Mouse (Mus musculus): Measurements from ENCODE around the gene Tmem129.

Tmem129 gene

GRCm38 (mm10) chr5:33657787-33658663, at the start of gene Tmem129, which contains the start of gene Tacc3:
Gene Tmem129, minus strand, starts transcription at chr5:33658416.
Gene Tacc3, plus strand, starts transcription at chr5:33658128.
- peak; percentile 98 to 99 for DNase-seq

- DNase-seq = no peak
These were observed 48.9 kb upstream of the Tmem129 start for GRCm38 (mm10) chr5:33707163-33707562.

- no peak for DNase-seq
These were observed 48.1 kb upstream of the Tmem129 start for GRCm38 (mm10) chr5:33706350-33706629.

GRCm38 (mm10) chr5:33705612-33706349, 47.6 kb upstream of the Tmem129 start:
- peak; percentile 57 to 66 for DNase-seq

DNA sequence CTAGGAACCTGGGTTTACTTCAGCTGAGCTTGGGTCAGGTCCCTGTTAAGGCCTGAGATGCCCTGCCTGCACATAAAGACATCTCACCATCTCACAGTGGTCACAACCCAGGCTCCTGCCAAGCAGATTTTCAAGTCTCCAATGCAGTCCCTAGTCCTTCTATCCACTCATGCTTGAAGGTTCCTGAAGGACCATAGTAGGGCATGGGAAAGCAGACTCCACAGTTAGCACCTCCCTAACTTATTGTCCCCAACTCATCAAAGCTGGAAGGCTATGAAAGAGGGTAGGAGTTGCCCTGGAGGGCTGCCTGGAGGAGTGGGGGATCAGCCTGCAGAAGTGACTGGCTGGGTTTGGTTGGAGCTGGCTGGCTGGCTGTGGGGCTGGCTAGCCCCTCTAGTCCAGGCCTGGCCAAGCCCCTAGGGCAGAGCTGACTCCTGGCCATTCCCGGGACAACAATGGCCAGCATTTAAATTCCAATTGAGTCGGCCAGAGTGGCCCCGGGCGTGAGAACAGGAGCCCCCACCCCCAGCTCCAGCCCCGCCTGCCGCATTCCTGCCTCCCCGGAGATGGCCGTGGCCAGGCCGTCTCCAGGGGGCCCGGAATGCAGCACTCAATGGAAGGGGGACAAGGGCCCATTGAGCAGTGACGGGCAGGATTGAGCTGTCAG, 46.9 kb upstream of the Tmem129 start:
- peak; percentile 46 to 68 for DNase-seq

GRCm38 (mm10) chr5:33703999-33704398, 45.8 kb upstream of the Tmem129 start:
- no peak for DNase-seq

- DNase-seq = no peak
These were observed 43.6 kb upstream of the Tmem129 start for GRCm38 (mm10) chr5:33701832-33702231.

- DNase-seq = no peak
These were observed 41.8 kb upstream of the Tmem129 start for GRCm38 (mm10) chr5:33700010-33700409.

DNA sequence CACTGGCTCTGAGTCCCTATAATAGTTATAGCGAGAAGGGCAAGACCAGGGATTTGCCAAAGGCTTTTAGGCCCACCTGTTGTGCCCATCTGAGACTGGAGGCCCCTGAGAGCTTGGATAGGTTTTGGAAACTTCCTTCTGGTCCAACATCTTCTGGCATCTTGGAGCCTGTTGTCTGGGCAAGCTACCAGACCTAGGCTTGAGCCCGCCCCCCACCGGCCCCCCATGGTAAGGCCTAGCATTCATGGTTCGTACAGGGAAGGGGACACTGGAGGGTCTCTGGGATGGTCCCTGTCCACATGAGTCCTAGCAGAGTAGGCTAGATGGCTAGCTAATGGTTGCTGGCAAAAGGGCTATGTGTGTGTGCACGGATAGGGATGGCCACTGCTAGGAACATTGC, 40.5 kb upstream of the Tmem129 start:
- DNase-seq = peak in 1 of 2 experiments; percentile 51

DNA sequence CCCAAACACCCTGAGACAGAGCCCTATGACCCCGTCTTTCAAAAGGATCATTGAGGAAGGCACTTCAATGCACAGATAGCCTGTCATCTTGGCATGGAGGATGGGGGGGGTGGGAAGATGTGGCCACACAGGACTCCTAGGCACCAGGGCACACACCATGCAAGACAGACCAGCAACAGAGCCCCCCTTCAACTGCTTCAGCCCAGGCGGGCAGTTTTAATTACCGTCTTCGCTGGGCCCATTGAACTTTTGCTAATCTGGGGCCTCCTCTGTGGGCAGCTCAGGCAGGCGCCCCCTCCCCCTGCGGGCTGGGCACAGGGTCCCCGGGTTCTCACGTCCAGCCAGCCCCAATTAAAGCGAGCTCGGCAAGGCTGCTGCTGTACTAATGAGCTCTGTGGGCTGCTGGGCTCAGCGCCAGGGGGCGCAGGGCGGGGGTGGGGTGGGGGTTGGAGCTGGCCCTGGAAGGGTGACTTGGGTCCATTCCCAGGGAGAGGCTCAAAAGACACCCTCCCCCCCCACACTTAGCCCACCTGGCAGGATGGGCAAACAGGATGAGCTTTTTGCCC, 39.8 kb upstream of the Tmem129 start:
- peak; percentile 50 to 69 for DNase-seq

GRCm38 (mm10) chr5:33697534-33697933, 39.3 kb upstream of the Tmem129 start:
- DNase-seq = no peak

DNA sequence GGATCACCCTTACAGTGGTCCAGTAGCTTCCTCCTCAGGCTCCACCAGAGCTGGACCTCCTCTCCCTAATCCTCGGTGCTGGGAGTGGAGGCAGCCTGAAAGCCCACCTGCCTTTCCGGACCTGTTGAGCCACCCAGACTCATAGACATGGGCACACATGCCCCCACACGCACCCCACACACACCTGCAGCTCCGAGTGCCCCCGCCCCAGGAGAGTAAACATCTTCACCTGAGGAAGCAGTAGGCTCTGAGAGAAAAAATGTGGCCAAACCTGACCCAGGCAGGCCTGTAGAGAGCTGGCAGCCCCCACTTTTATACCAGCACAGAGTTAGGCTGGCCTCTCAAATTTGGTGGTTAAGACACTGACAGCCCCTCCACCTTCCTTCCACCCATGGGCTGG, 38.2 kb upstream of the Tmem129 start:
- no peak for DNase-seq

DNA sequence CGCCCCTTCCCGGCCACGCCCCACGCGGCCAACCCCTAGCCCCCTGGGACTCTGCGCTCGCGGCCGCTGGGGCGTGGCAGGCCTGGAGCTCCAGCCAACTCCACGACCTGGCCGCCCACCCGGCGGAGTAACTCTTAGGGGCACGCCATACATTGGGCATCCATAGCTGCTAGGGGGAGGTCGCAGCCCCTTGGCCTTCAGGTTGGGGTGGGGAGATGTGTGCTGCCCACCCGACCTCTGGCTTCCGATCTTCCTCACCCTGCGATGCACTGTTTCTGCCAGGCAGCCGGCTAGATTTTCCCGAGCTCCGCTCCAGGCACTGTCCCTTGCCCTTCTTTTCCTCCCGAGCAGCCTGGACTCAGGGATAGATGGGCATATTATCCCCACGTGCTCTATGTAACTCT, 37.5 kb upstream of the Tmem129 start:
- DNase-seq = peak in 1 of 2 experiments; percentile 41

DNA sequence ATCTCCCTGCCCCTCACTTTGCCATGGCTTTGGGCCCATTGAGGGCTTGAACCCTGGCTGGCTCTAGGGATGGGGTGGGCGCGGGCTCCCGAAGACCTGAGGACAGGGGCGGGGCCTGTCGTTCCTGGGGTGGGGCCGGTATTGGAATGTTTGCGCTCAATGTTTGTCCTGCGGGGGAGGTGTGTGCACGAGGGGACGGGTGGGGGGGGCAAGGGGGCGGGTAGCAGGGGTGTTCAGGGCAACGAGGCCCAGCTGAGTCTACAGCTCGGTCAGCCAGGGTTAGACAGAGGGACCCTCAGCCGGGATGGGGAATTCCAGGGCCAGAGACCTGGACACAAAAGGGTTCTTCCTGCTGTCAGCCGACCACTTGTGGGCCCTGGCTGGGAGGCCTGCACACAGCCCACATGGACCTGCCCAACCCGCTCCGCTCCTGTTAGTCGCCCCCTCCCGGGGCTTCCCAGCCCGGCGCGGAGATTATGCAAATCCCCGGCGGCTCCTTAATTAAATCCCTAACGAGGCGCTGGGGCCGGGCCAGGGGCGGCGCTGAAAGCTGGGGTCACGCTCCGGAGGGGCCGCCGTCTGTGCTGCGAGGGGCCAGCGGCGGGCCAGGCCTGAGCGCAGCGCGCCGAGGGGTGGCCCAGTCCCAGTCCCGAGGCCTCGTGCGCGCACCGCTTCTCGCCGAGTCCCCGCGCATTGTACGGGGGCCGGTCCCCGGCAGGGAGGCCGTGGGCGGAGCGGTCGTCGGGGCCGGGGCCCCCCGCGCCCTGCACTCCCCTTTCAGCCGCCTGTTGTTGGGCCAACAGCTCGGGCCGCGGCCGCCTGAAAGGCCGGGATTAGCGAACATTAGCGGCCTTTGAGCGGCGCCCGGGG, 36.9 kb upstream of the Tmem129 start:
- peak; percentile 48 to 59 for DNase-seq

DNA sequence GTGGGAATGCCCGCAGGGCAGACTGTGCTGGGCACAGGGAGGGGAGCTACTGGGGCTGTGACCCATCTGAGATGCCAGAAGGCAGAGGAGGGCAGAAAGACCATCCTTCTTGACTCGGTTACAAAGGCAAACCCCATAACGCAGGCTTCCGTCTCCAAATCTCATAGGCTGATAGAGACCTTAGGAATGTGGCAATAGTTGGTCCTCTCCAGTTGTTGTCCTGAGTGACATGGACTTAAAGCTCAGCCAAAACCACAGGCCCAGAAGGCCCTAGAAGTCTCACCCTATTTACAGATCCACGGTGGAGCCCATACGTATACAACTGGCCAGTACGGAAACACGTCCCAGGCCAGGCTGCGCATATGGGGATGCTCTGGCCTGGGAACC, 36.2 kb upstream of the Tmem129 start:
- DNase-seq = no peak

- DNase-seq = peak in 1 of 2 experiments; percentile 32
These were observed 34.2 kb upstream of the Tmem129 start for GRCm38 (mm10) chr5:33692393-33692792.

DNA sequence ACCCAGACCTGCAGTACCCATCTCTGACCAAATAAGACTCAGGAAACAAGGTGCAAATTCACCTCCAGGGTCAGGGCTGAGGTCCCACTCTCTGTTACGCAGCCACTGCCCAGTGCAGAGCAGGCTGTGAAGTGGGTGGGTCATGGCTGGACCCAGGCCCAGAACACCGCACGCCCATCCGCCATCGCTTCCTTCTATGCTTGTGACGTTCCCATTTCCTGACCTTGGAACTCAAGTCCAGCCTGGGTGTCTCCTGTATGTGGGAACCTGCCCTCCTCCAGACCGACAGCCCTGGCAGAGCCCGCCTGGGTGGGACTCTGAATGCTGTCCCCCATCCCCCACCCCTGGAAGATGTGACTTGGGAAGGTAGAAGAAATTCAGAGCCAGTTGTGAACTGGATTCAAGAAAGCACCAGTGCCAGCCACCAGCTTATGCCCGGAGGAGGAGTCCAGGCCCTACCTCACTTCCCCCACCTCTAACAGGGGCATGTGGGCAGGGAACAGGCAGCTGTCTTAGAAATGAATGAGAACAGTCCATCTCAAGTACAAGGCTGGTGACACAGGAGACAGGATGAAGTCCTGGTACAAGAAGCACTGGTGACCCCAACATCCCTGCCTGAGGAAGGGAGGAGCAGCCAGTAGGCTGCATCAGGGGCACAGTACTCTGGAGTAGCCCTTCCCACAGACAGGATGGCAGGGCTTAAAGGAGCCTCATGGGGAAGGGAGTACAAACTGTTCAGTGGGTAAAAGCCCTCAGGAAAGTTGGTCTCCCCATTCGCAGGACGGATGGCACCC, 31.8 kb upstream of the Tmem129 start:
- DNase-seq = peak in 1 of 2 experiments; percentile 35

- DNase-seq = peak in 1 of 2 experiments; percentile 40
These were observed 31.1 kb upstream of the Tmem129 start for GRCm38 (mm10) chr5:33689221-33689844.

DNA sequence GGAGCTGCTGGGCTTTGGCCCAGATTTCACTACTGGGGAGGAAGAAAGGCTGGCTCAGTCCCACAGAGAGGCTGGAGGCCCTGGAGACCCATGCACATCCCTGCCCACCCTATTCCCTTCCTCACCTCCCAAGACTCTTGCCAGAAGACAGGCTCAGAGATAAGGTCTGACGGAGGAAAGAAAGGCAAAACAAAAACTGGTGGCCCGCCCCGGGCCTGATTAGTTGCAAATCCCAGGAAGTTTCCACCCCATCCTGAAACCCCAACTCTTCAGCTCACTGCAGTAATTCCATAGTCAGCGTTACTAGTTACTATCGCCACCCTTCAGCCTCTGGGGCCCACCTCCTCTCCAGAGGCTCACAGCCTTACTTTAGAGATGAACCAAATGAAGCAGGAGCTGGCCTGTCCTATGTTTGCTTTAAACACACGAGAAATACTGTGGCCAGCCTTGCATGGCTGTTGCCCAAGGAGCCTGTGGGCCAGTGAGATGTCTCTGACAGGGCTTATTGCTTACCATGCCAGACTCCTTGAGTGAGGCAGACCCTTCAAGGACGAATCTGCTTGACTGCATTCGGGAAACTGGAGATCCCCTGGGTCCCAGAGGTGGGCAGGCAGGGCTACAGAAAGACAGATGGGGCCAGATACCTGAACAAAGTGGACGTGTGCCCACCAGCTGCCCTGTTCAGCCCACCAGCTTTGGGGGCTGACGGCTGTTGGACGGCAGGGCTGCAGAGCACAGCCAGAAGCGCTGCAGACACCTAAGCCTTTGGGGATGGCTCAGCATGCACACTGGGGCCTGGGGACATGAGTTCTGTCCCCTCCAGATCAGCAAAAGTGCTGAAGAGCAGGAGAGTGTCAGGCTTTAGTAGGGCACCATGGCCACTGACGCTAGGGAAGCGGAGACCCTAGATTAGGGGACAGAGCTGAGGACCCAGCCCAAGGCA, 30.3 kb upstream of the Tmem129 start:
- peak in 1 of 2 experiments; percentile 18 for DNase-seq

GRCm38 (mm10) chr5:33687142-33687541, 28.9 kb upstream of the Tmem129 start:
- no peak for DNase-seq
